Mouse (Mus musculus) thymus, postnatal 14 days (tissue): ENCODE results near the gene Cox8c.

Experiments
- DNase-seq: peaks from one replicate; pipeline ENCODE4 v3.0.0; 2021

The Cox8c gene

DNA sequence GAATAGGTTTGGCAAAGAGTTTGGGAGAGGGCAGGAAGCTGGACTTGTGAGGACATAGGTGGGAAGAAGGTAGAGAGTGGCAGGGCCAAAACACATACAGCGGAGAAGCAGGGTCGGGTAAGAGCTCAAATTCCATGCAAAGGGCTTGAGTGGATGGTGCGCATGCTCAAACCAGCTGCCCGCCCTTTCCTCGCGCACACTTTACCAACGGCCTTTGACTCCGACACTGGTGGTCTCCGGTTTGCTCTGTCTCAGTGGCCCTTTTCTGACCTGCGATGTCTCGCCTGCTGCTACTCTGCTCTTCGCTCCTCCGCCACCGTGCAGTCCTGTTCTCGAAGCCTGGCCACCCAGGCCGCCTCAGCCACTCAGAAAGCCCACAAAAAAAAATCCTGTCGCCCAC lies at the start of gene Cox8c:
TSS of gene Cox8c (plus strand) at position 226 of the 400 bp plus-strand sequence.
- DNase-seq, result no peak

DNA sequence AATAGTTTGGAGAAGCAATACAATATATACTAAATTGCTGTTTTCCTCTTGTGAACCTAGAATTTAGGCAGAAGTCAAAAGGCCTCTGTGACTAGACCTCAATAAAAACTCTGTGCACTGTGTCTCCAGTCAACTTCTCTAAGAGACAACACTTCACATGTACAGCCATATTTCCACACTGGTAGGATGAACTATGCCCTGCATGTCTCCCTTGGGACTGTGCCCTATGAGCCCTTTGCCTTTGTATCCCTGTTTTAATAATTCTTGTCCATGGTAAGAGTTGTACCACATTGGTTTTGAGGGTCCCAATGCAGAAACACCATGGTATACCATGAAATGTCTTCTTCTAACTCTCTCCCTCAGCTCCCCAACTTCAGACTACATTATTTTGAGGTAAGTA lies 38.3 kb upstream of the Cox8c start:
- no peak for DNase-seq

DNA sequence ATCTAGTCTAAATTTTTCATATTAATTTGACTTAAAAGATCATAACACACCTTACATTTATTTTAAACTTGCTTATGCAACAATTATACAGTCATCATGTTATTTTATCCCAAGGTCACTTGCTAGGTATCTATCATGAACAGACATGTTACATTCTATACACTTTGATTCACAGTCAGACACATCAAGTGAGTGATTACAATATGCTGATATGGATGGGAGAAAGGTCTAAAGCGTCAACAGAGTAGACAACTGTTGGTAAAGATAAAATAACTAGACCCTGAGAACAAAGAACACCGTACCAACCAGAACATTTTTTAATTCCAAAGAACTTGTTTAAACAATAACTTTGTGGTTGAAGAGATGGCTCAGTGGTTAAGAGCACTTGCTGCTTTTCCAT lies 29.3 kb upstream of the Cox8c start:
- DNase-seq, result no peak

DNA sequence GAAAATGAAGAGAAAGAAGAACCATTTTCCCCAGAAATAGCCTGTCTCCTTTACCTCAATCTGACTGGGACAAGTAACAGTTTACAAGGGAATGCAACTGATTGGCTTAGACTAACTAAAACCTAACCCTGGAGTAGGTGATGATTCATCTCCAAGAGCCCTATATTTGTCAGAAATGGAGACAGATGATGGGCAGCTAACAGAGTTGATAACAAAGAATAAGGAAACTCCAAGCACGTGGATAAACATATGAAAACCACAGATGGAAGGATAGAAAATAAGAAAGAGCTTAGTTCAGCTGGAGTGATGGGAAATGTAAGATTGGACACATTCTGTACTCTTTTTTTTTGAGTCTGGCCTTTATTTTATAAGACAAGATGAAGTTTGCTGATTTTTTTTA lies 28.6 kb upstream of the Cox8c start:
- DNase-seq, result no peak

DNA sequence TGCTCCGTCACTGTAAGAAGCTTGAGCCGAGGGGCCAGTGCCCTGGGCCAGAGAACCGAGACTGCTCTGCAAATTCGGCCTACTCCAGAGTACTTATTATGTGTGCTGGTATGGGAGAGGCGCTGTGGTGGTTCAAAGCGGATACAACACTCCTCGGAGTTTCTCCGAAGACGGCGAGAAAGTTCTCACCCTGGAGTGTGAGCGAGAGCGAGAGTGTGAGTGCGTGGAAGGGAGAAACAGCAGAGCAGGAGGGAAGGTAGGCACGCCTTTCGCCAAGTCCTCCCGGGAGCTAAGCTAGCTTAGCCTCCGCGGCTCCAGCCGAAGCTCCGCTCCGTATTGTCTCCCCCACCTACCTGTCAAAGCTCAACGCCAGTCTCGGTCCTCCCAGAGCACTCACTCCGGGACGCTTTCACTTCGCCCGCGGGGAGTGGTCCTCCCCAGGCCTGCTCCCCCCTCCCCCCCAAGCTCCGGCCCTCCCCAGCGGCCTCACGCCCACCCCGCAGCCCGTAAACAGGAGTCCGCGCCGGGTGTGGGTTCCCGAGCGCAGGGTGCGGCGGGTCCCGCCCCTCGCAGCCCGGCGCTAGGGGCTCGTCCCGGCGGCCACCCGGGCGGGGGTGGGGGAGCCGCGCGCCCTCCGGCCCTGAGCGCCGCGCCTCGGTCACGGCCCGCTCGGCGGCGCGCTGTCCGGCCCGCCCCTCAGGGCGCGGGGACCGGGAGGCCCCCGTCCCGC lies 21.6 kb upstream of the Cox8c start:
- peak; percentile 63 for DNase-seq

DNA sequence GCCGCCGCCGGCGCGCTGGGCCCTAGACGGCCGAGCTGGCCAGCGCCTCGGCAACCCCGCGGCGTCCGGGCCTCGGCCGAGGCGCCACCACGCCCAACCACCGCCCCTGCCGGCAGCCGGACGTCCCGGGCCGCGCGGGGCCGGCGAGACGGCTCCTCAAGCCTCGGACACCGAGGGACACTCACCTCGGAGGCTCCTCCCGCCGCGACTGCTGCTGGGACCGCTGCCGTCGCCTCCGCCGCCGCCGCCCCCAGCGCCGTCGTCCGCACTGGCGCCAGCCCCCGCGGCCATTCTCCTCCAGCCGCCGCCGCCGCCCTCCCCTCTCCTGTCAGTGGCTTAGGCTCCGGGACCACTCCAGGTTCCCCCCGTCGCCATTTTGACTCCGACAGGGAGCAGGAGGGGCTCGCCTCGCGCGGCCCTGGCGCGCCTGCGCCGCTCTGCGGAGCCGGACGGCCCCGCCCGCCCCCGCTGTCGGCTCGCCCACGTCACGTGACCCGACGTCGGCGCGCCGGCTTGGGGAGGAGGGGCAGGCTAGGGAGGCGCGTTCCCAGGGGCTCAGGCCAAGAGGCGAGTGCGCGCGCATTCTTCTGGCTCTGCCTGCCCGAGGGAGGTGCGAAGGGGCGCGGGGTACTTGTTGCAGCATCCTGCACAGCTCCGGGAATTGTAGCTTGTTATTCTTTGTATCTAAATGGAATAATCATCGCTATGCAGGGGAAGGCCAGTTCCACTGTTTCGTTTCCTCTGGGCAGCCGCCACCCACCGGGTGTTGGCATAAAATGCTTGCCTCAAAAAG lies 20.9 kb upstream of the Cox8c start, which contains the start of gene Btbd7:
TSS of gene Btbd7 (minus strand) at position 441 of the 793 bp plus-strand sequence.
- DNase-seq, result peak; percentile 99

DNA sequence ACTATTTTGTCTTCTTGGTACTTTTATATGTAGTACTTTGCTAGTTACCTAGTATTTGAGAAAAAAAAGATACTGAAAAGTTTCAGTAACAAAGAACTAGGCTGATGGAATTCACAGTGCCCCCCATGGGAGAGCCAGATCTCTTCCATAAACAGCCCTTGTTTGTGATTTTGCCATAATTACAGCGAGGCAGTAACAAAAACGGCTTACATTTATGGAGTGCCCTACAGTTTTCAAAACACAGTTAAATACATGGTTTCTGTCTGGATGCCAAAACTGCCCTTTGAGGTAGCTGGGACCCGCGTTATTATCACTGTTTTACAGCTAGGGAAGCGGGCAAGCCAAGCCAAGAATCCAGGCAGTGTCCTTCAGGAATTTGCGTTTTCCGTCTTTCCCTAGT lies 20.2 kb upstream of the Cox8c start:
- no peak for DNase-seq

DNA sequence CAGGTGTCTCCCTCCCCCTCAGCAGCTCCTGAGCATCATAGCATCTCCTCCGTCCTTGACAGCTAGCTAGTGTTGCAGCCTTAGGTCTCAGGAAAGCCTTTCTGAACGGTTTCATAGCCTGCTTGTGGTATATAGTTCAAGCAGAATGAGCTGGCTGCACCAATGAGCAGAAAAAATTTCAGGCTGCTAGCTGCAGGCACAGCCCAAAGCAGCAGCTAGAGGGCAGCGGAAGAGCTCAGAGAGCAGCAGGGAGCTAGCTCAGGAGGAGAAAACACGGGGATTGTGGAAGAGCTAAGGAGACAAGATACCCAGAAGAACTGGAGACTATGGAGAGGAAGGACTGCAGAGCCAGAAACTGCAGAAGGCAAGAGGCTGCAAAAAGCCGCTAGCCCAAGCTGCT lies 13.4 kb upstream of the Cox8c start:
- peak; percentile 49 for DNase-seq

DNA sequence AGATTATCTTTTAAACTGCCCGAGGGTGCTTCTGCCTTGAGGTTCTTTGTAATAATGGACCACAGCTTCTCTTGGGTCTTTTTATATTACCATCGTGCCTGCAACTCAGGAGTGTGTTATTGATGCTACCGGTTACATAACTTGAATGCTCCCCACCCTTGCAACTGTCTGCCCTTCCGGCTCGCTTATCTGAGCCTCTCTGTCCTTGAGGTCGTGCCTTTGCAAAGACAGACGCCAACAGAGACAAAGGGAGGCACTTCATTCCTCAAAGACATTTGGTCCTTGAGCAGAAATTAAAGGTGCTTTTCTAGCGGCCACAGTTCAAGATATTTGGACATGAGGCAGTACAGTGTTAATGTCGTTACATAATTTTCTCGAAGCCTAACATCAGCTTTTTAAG lies 11.8 kb upstream of the Cox8c start:
- no peak for DNase-seq

DNA sequence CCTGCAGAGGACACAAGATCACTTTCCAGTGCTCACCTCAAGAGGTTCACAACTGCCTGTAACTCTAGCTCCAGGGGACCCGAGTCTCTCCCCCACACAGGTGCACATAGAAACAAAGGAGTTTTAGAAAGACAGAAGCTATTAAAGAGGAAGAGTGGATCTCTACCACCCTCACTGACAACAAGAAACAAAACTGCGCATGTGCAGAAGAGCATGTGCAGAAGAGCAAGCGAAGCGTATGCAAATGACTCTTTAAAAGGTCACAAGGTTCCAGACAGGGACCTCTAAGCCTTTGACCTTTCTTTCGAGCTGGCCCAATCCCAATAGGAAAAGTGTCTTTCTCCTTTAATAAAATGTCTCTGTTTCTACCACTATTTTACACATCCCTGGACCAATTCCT lies 10.5 kb upstream of the Cox8c start:
- no peak for DNase-seq

DNA sequence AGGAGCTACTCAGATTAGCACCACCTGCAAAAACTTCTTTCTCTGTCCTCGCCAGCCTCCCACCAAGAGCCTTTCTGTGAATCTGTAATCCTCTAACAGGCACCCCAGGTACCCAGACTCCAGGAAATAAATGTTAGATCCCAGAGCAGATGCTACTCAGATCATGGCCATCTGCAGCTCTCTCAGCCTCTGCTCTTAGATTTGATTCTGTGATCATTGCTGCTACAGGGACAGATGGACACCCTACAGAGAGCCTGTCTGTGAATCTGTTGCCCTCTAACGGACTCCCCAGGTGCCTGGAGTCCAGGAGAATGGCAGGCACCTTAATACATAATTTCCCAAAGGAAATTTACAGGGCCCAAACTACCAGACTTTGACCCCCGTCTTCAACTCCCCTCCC lies 9.1 kb downstream of the Cox8c start:
- DNase-seq, result no peak

DNA sequence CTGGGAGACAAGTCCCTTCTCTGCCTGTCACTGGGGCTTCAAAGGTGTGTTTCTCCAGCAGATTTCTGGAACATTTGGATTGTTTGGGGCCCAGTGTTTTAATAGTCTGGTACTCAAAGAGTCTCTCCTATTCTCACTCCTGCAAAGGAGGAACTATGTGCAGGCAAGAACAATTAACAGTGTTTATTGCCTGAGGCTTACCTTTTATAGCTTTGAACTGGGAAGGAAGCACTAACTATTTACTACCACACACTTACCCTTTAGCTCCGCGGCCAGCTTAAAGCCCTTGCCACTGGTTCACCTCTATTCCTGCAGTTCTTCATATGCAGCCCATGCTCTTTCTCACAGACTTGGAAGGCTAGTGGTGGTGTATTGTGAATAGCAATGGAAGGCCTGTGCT lies 17.0 kb downstream of the Cox8c start:
- DNase-seq, result no peak

DNA sequence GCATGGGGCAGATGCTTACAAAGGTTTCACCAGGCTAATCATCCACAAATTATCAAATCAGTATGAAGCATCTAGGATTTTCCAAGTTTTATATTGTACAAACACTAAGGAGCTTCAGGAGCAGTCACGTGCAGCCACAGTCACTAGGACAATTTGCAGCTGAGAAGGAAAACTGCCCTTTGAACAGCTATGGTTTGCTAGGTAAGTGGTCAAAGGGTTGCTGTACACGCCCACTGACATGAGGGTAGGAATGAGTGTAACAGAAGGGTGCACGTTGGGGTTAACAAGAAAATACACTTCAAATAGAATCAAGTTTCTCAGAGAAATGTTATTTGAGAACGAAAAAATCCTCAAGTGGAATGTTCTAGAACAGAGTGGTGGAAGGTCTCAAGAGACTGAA lies 30.6 kb downstream of the Cox8c start:
- DNase-seq, result no peak

DNA sequence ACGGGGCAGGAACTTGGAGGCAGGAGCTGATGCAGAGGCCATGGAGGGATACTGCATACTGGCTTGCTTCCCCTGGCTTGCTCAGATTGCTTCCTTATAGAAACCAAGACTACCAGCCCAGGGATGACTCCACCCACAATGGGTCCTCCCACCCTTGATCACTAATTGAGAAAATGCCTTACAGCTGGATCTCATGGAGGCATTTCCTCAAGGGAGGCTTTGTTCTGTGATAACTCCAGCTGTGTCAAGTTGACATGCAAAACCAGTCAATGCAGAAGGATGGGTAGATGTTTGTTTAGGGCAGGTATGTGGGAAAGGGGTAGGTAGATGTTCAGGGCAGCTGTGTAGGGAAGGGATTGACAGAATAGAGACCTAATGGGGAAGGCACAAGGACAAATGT lies 31.2 kb downstream of the Cox8c start:
- no peak for DNase-seq

DNA sequence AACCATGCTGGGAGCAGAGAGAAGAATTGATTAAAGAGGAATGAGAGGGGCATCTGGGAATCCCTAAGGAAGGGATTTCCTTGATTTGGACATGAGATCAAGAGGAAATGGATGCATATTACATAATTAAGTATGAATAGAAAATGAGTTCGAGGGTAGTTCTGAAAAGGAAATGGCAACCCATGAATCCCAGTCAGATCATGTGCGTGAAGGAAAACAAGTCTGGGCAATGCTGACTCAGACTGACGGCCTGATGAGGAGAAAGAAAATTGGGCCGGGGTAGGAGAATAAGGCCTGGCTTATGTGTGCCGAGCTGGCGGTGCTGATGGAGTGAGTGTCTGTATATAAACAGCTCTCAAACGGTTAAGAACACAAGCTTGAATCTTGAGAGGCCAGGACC lies 31.7 kb downstream of the Cox8c start:
- DNase-seq, result no peak

DNA sequence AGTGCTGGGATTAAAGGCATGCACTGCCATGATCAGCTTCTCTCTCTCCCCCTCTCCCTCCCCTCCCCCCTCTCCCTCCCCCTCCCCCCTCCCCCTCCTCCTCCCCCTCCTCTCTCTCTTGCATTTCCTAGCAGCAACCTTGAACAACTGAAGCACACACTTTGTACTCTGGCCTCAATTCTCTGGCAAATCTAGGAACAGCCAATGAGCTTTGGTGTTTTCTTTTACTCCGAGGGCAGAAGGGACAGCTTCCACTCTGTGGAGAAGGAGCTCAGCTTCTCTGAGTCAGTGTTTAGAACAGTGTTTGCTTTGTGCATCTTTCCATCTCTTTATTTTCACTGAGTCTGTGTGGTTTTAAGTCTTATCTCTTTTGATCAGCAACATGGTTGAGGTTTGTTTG lies 36.8 kb downstream of the Cox8c start:
- no peak for DNase-seq

DNA sequence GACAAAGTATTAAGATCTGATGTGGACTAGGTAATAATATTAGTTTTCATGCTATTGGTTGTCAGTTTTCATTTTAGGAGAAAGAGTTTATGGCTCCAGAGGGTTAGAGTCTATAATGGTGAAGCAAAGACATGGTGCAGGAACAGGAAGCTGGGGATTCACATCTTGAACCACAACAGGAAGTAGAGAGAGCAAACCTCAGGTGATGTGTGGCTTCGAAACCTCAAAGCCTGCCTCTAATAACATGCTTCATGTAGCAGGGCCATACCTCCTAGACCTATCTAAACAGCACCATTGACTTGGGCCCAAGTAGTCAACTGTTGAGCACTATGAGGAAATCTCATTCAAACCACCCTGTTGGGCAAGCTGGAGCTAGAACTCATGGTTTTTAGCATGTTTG lies 46.5 kb downstream of the Cox8c start:
- DNase-seq, result no peak

DNA sequence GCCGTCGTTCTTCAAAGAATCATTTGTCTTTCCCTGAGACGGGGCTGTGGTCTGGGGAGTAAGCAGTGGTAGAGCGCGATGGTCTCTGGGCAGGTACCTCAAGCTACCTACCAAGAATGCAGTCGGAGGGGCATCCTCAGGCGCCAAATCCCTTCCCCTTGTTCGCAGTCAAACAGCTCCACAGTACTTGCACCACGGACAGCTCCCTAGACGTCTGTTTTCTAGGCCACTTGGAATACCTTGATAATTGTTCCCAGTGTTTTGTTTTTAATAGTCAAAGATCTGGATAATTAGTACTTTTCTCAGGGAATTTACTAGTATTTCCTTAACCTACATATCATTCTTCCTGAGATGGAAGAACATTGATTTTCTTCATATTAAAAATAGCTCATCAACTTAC lies 48.7 kb downstream of the Cox8c start:
- no peak for DNase-seq

DNA sequence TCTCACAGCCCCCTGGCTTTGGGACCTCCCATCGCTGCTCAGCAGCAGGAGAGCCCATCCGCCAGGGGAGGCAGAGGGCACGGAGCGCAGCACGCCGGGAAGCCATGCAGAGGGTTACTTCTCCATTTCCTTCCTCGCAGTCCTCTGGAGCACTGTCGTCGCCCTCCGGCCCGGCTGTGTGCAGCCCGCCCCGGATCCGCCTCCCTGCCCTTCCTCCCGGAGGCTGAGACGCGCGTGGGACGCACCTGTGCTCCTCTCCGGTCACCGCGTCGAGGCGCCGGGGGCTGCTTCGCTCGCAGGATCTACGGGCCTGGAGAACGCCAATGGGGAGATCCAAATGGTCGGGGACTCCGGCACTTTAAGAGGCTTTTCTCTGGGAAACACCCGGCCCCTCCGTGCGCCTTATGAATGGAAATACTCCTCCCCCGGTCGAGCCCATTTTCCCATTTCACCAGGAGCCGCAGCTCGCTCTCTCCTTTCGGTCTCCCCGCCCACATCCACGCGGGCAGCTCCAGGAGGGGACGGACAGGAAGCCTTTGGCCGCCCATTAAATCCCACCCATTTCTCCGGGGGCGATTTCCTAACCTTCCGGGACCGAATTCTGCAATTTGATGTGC lies 49.8 kb downstream of the Cox8c start, which contains the start of gene Unc79:
TSS of gene Unc79 (plus strand) at position 82 of the 617 bp plus-strand sequence.
- peak; percentile 8 for DNase-seq

DNA sequence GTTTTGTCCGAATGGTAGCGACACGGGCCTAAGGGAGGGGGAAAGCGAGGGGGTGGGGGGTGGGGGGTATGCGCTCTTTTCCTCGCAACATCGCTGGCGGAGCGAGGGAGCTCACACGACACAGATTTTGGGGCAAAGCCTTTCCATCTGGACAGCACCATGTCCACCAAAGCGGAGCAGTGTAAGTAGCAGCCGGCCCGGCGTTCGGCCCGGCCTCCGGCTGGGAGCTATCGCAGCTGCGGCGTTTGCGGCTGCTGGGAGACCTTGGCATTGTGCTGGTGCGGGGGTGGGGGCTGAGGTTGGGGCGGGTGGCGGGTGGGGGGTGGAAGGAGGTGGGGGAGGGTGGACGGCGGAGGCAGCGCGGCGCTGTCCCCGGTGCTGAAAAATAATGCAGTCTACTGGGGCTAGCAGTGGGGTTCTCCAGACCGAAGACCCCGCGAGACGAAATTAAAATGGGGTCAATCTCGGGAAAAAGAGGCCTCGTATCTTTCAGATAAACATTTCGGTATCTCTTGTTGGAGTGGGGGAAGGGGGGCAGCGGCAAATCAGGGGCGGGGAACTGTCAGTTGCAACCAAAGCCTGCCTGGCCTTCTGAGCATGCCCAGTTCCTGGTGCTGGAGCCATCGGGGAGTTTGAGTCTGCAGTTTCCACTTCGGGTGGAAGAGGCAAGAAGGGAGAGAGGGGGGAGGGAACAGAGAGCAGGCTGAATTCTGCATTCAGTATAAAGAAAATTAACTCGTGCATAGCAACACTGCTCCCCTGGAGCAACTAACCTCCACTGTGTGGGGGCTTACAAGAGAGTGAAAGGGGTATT lies 50.5 kb downstream of the Cox8c start:
- DNase-seq, result peak; percentile 29
